Mouse (Mus musculus) myocyte (in vitro differentiated cells): ENCODE data around the gene Pde4d.

Source experiments
- MAX ChIP-seq: IDR thresholded peaks from one replicate; pipeline ENCODE4 v1.6.1; 2011; ENCODE audit warnings: low read depth, mild to moderate bottlenecking, control low read depth
- POLR2A ChIP-seq: IDR thresholded peaks from one replicate; pipeline ENCODE4 v1.6.1; 2011; ENCODE audit warnings: low read depth, mild to moderate bottlenecking, control low read depth, moderate library complexity; ENCODE audit not compliant: insufficient read length
- USF1 ChIP-seq: IDR thresholded peaks from one replicate; pipeline ENCODE4 v1.6.1; 2011; ENCODE audit warnings: low read depth, mild to moderate bottlenecking, control low read depth, moderate library complexity

DNA sequence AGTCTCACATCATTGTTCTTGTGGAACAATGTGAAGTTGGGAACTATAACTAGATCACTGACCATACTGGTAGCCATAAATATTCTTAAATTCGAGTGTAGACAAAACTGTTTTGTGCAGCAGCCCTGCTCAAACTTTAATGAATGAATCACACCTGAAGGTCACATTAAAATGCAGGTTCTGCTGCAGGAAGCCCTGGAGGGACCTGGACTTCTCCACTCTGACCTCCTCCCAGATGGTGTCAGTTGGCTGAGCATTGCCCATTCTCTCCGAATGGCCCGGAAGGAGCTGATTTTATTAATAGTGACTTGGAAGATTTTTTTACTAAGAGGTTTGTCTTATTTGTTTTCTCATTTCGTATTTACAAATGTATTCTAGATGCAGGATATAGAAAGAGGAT, 624.3 kb downstream of the Pde4d start:
- TF ChIP-seq POLR2A, result no peak
- TF ChIP-seq USF1, result no peak
- TF ChIP-seq MAX, result no peak
